In the genomic region with DNA sequence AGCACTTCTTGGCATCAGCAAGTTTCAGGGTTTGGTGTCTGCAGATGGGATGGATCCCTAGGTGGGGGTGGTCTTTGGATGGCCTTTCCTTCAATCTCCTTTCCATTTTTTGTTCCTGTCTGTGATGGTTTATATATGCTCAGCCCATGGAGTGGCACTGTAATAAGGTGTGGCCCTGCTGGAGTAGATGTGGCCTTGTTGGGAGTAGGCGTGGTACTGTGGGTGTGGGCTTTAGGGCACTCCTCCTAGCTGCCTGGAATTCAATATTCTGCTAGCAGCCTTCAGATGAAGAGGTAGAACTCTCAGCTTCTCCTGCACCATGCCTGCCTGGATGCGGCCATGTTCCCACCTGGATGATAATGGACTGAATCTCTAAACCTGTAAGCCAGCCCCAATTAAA, we compare ENCODE assay signal across 28 mouse cellular contexts. TPM values are rescaled to one million over a fixed set of nuclear protein-coding genes. Genes with fewer than 3 reads are reported as not detected.
DNase-seq lines count a peak whose midpoint lies in the region; ATAC-seq and TF ChIP-seq lines count a peak whose summit lies in the region.
"Had no signal": no experiment of that assay in that cellular context is flagged by ENCODE, and none has a peak within 500 bp of the region (broad histone marks: within the 10 kb centered on the region; RNA-seq: fewer than 3 reads in every experiment).

No protein-coding gene starts in this region.

- no peaks in the 10 kb centered on the region for H3K9me3 ChIP-seq in liver, embryonic 11.5 days (ENCODE audit: control insufficient read depth, low read length)
- no peaks in the 10 kb centered on the region for H3K9me3 ChIP-seq in liver, embryonic 16.5 days (replicated peaks; ENCODE audit: control insufficient read depth, low read length)
- H3K9me3 ChIP-seq: heart, embryonic 13.5 days; hindbrain, embryonic 10.5 days; neural tube, embryonic 12.5 days had no signal

- H3K4me1 ChIP-seq in liver, embryonic 11.5 days (replicated peaks; ENCODE audit: control insufficient read depth, insufficient read depth, low read length), result 0 out of 2 replicates have a peak, but pooled peaks cover 5% of the 10 kb centered on the region
- peaks cover 10% of the 10 kb centered on the region for H3K4me1 ChIP-seq in liver, embryonic 16.5 days (ENCODE audit: control insufficient read depth, low read depth, low read length)
- no peaks in the 10 kb centered on the region for H3K4me1 ChIP-seq in kidney, adult 2 months (ENCODE audit: control insufficient read depth, insufficient read depth, low read length)
- H3K4me1 ChIP-seq: hindbrain, embryonic 10.5 days; neural tube, embryonic 12.5 days had no signal

- peak; percentile 72 for ATAC-seq in liver, embryonic 11.5 days (replicated peaks; ENCODE audit: low FRiP score)
- ATAC-seq in liver, embryonic 16.5 days (ENCODE audit: low read depth), result peak; percentile 82
- ATAC-seq: CD4-positive, CD25-positive, alpha-beta regulatory T cell, adult 4 months; forebrain, postnatal 0 days had no signal

- H3K9ac ChIP-seq in liver, embryonic 11.5 days (ENCODE audit: low read depth, low read length), result no peak overlapping the region
- no peak overlapping the region for H3K9ac ChIP-seq in liver, embryonic 16.5 days (ENCODE audit: low read depth, low read length)
- H3K9ac ChIP-seq: forebrain, postnatal 0 days; heart, embryonic 13.5 days; lung, embryonic 14.5 days; neural tube, embryonic 12.5 days had no signal

- H3K27me3 ChIP-seq in liver, embryonic 11.5 days (replicated peaks; ENCODE audit: control insufficient read depth, insufficient read depth, low read length), result no peaks in the 10 kb centered on the region
- no peaks in the 10 kb centered on the region for H3K27me3 ChIP-seq in liver, embryonic 16.5 days (ENCODE audit: control insufficient read depth, insufficient read depth, low read depth, low read length)
- no peaks in the 10 kb centered on the region for H3K27me3 ChIP-seq in kidney, adult 2 months (replicated peaks; ENCODE audit: control insufficient read depth, insufficient read depth, low read length)
- H3K27me3 ChIP-seq: heart, embryonic 13.5 days; neural tube, embryonic 12.5 days had no signal

- DNase-seq in c-Kit-negative CD71-positive TER-119-positive erythroid progenitor cells, embryonic 14.5 days (ENCODE audit: low read depth, low spot score), result peak; percentile 41
- DNase-seq in liver, embryonic 11.5 days (ENCODE audit: low spot score), result no peak
- DNase-seq in left cerebral cortex, adult 8-10 months (ENCODE audit: low spot score in 2 of 2), result no peak
- no peak for DNase-seq in heart, postnatal 10 days
- no peak for DNase-seq in right cerebral cortex, postnatal 25 days
- DNase-seq in kidney, adult 2 months, result no peak
- DNase-seq: adrenal gland, adult 8-10 months; cerebellum, adult 11 months; cerebellum, adult 9-10 months; cerebellum, postnatal 36 days; forebrain, postnatal 0 days; heart, adult 2 months; heart, postnatal 14 days; kidney, adult 11 months; kidney, postnatal 36 days; left cerebral cortex, postnatal 4 days; lung, embryonic 14.5 days; lung, postnatal 14 days; right cerebral cortex, adult 18-20 months; right cerebral cortex, postnatal 4 days; thymus, postnatal 4 days had no signal

- H3K4me2 ChIP-seq in liver, embryonic 11.5 days, result no peak overlapping the region
- no peak overlapping the region for H3K4me2 ChIP-seq in liver, embryonic 16.5 days (ENCODE audit: low read depth, low read length)
- H3K4me2 ChIP-seq: heart, embryonic 13.5 days; lung, embryonic 14.5 days; midbrain, embryonic 11.5 days; neural tube, embryonic 12.5 days had no signal

- WGBS in liver, embryonic 11.5 days, result 81% methylated on average over 2 of the region's 2 CpGs
- WGBS in liver, embryonic 16.5 days (ENCODE audit: insufficient replicate concordance), result 63% methylated on average over 2 of the region's 2 CpGs
- 100% methylated on average over 2 of the region's 2 CpGs for WGBS in kidney, adult 2 months

- TF ChIP-seq POLR2A in kidney, adult 2 months (IDR thresholded peaks at IDR 0.05; ENCODE audit: low read depth, low read length), result no peak

- intact Hi-C loops in heart, postnatal 10 days (cut with DNase I), result loop anchor here (5.0 kb wide), 1 partner anchor 37 kb away; no protein-coding TSS in a partner anchor

- no peak overlapping the region for H3K27ac ChIP-seq in liver, embryonic 11.5 days (ENCODE audit: low read depth, low read length)
- H3K27ac ChIP-seq in liver, embryonic 16.5 days (ENCODE audit: low read length), result no peak overlapping the region
- no peak overlapping the region for H3K27ac ChIP-seq in kidney, adult 2 months (ENCODE audit: insufficient read depth, low read depth, low read length)
- H3K27ac ChIP-seq: heart, adult 2 months; heart, embryonic 13.5 days; hindbrain, embryonic 10.5 days; neural tube, embryonic 12.5 days had no signal

- TF ChIP-seq CTCF in kidney, adult 2 months (conservative IDR thresholded peaks at IDR 0.05; ENCODE audit: insufficient read depth, insufficient read length, low read depth, low read length), result no peak

- H3K4me3 ChIP-seq in liver, embryonic 11.5 days (ENCODE audit: low read depth, low read length), result no peak overlapping the region
- no peak overlapping the region for H3K4me3 ChIP-seq in liver, embryonic 16.5 days (ENCODE audit: low read depth, low read length)
- H3K4me3 ChIP-seq in kidney, adult 2 months (ENCODE audit: insufficient read depth, low read depth, low read length), result no peak overlapping the region
- H3K4me3 ChIP-seq: heart, adult 2 months; heart, embryonic 13.5 days; hindbrain, embryonic 10.5 days; myocyte; neural tube, embryonic 12.5 days had no signal

- H3K36me3 ChIP-seq in liver, embryonic 11.5 days (ENCODE audit: control insufficient read depth, insufficient read depth, low read length), result peaks cover 28% of the 10 kb centered on the region
- H3K36me3 ChIP-seq in liver, embryonic 16.5 days (ENCODE audit: control insufficient read depth, insufficient read depth), result peaks cover 26% of the 10 kb centered on the region
- peaks cover 2% of the 10 kb centered on the region; the same call in 1 of the 2 replicates for H3K36me3 ChIP-seq in kidney, adult 2 months (ENCODE audit: control insufficient read depth, insufficient read depth, low read length)

RNA-seq across cellular contexts. Expression of a gene that starts 39.6 kb away (rescaled TPM):
- polyA plus RNA-seq in liver, embryonic 11.5 days (2014; fragmentation: Nextera tagmentation; extraction: Ambion mirVana), result 77.7 and 80.0 TPM in 2 replicates
- 52.4 and 54.2 TPM in 2 replicates for polyA plus RNA-seq in liver, embryonic 16.5 days (2015; fragmentation: Nextera tagmentation; extraction: Ambion mirVana)
- total RNA-seq in left cerebral cortex, adult 8-10 months (2022), result 10 to 100 TPM; 26.8 to 33.7 (median 29.1) TPM
- 10 to 100 TPM; 57.4 to 57.9 TPM for total RNA-seq in heart, postnatal 10 days (2021)
- polyA plus RNA-seq in kidney, adult 2 months (2012; rRNA removed), result 32.8 and 33.8 TPM in 2 replicates
